Mouse (Mus musculus) thymus, adult 2 months (tissue): ENCODE data around the gene Trappc6a. TPM values are rescaled to one million over a fixed set of nuclear protein-coding genes. Genes with fewer than 3 reads are reported as not detected.
"Not testable (repeated sequence)": the region's sequence is repeated elsewhere in the genome, so short reads cannot be mapped to it uniquely, and the experiment has no call there.

Experiments
- DNase-seq: peaks from one replicate; pipeline ENCODE4 v3.0.0; 2021
- H3K27ac ChIP-seq: fragments of 200-500 bp; 2 replicates; pipeline ENCODE4 v1.5.1; 2012; ENCODE audit warnings: low read length, control low read depth; ENCODE audit not compliant: control insufficient read depth, insufficient read depth
- H3K27me3 ChIP-seq: fragments of 200-500 bp; 2 replicates; pipeline ENCODE4 v1.6.1; 2012; ENCODE audit warnings: mild to moderate bottlenecking, low read length, moderate library complexity, mixed read lengths; ENCODE audit not compliant: control insufficient read depth, insufficient read depth
- H3K36me3 ChIP-seq: fragments of 200-500 bp; 2 replicates; pipeline ENCODE4 v1.6.1; 2012; ENCODE audit warnings: mild to moderate bottlenecking, low read length, moderate library complexity; ENCODE audit not compliant: control insufficient read depth, insufficient read depth
- H3K4me1 ChIP-seq: fragments of 200-500 bp; replicated peaks from 2 replicates; pipeline ENCODE4 v1.6.1; 2012; ENCODE audit warnings: low read length; ENCODE audit not compliant: control insufficient read depth, insufficient read depth
- H3K4me3 ChIP-seq: fragments of 200-500 bp; 2 replicates; pipeline ENCODE4 v1.5.1; 2012; ENCODE audit warnings: mild to moderate bottlenecking, low read length, control low read depth, moderate library complexity; ENCODE audit not compliant: control insufficient read depth, insufficient read depth
- CTCF ChIP-seq: fragments of 200-500 bp; IDR thresholded peaks from 2 replicates; pipeline ENCODE4 v1.5.1; 2012; ENCODE audit warnings: mild to moderate bottlenecking, control low read depth, low read length, moderate library complexity, borderline replicate concordance; ENCODE audit not compliant: control insufficient read depth, poor library complexity, insufficient read depth; ENCODE audit errors: extremely low read depth
- POLR2A ChIP-seq: fragments of 200-500 bp; IDR thresholded peaks from 2 replicates; pipeline ENCODE4 v1.6.1; 2012; ENCODE audit warnings: mild to moderate bottlenecking, low read length, control low read depth, moderate library complexity; ENCODE audit not compliant: control insufficient read depth, poor library complexity, insufficient read depth; ENCODE audit errors: extremely low read depth
- WGBS: fragments of 180-500 bp; shearing (Covaris S2); methylation state at CpG from one replicate; pipeline ENCODE4 v1.1.7; 2018; 5-methylcytosine and 5-hydroxymethylcytosine counted together
- polyA plus RNA-seq: library from polyadenylated mRNA; depleted of rRNA; stranded (reverse); fragments of >200 nt; gene quantifications from 2 replicates; pipeline ENCODE4 v1.2.3, GENCODE M21; 2012

Gene Trappc6a
- polyA plus RNA-seq, 1 experiment, result 86.7 TPM

DNA sequence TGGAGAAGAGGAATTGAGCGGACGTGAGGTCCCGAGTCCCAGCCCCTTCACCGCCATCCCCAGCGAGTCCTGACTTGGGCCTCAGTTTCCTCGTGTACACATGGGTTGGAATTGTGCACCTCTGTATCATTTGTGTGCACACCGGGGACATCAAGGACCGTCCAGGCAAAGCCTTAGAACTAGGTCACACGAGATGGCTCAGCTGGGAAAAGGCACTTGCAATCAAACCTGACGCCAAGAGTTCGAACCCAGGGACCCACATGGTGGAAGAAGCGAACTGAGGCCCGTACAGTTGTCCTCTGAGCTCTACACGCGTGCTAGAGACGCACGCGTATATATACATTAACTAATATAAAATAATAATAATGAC lies 598 bp upstream of the Trappc6a start:
- peaks cover 20% of the 10 kb centered on the region for H3K4me1 ChIP-seq
- 8% methylated on average over 18 of the region's 18 CpGs for WGBS
- TF ChIP-seq POLR2A, result 0 out of 2 replicates have a peak, but pooled peaks have one; percentile 4
- no peak for TF ChIP-seq CTCF
- no peaks in the 10 kb centered on the region for H3K36me3 ChIP-seq
- H3K4me3 ChIP-seq, result peak overlapping the region; percentile 95
- H3K27ac ChIP-seq, result no peak overlapping the region
- no peak for DNase-seq
- H3K27me3 ChIP-seq, result no peaks in the 10 kb centered on the region

DNA sequence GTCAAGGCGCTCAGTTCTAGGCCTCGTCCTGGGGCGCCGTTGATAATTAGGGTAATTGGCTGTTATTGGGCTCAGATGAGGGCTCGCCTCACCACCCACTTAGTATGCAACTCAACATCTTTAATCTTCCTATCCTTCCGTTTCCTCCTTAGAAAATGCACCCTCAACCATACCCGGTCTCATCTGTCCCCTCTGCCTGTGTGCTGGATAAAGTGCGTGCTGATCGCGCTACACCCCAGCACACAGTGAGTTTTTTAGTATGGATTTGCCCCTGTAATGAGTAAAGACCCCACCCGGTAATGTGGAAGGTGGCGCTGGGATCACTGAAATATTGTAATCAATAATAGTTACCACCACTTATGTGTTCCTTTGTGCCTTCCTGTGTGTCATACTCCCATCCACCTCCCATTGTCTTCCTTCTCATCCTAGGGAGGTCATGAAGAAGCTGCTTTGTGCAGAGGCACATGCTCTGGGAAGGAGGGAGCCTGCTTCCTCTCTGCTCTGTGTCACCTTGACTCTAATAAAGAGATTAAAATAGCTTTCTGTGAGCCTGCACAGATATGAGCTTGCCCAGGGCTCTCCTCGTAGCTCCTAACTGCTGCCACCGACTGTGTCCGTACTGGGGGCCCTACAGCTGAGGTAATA lies 851 bp downstream of the Trappc6a start:
- WGBS, result 7% methylated on average over 15 of the region's 15 CpGs
- DNase-seq, result no peak

DNA sequence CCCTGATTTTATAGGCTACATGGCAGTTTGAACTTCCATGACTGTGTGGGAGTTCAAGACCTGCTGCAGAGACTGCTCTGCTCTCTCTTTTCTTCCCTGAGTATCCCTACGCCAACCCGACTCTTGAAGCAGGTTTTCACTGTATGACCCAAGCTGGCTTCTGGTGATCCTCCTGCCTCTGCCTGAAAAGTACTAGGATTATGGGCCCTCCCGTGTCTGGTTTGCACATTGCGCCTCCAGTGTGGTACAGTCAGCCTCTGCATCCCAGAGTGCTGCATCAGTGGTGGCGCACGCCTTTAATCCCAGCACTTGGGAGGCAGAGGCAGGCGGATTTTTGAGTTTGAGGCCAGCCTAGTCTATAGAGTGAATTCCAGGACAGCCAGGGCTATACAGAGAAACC lies 1.6 kb downstream of the Trappc6a start:
- Histone ChIP-seq H3K27me3 (no peaks in the 10 kb centered on the region), H3K27ac (no peak overlapping the region), H3K4me1 (peaks cover 20% of the 10 kb centered on the region), H3K4me3 (no peak overlapping the region), H3K36me3 (no peaks in the 10 kb centered on the region)
- 93% methylated on average over 7 of the region's 7 CpGs for WGBS
- TF ChIP-seq POLR2A, result no peak
- no peak for TF ChIP-seq CTCF
- DNase-seq, result no peak

More for the DNA sequence above, 851 bp downstream of the Trappc6a start:
- Histone ChIP-seq H3K27ac (no peak overlapping the region), H3K27me3 (no peaks in the 10 kb centered on the region), H3K36me3 (no peaks in the 10 kb centered on the region), H3K4me1 (peaks cover 20% of the 10 kb centered on the region), H3K4me3 (peak overlapping the region; percentile 95)
- TF ChIP-seq POLR2A, result no peak

DNA sequence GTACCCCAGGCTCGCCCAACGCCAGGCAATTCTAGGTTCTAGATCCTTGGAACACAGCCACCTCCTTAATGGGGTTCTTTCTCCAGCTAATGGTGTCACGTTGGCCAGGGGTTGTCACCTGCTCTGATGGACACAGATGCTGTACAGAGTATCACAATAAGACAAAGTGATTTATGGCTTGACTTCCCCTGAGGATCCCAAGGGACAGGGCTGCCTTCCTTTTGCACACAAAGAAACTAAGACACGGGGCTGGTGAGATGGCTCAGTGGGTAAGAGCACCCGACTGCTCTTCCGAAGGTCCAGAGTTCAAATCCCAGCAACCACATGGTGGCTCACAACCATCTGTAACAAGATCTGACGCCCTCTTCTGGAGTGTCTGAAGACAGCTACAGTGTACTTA lies 3.7 kb downstream of the Trappc6a start:
- not testable (repeated sequence) for DNase-seq, H3K36me3 ChIP-seq, H3K27me3 ChIP-seq, H3K4me3 ChIP-seq, H3K27ac ChIP-seq
- WGBS, result 87% methylated on average over 7 of the region's 7 CpGs
- H3K4me1 ChIP-seq, result peaks cover 17% of the 10 kb centered on the region

DNA sequence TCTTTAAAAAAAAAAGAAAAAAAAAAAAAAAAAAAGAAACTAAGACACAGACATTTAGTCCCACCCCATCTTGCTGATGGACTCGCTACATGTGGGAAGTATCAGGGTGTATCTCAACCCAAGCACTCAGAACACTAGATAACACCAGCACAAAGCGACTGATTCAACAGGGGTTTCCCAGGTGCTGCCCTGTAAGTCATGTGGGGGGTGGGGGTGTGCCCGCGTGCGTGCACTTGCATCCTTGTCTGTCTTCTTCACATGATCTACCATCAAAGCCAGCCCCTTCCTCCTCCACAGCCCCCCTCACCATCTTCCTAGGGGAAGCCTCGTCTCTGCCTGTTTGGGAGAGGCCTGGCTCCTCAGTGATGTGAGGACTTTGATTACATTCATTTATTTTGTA lies 4.2 kb downstream of the Trappc6a start:
- H3K4me3 ChIP-seq, result no peak overlapping the region
- no peaks in the 10 kb centered on the region for H3K36me3 ChIP-seq
- no peak overlapping the region for H3K27ac ChIP-seq
- TF ChIP-seq CTCF, result no peak
- TF ChIP-seq POLR2A, result no peak
- peaks cover 14% of the 10 kb centered on the region for H3K4me1 ChIP-seq
- 86% methylated on average over 6 of the region's 6 CpGs for WGBS
- H3K27me3 ChIP-seq, result no peaks in the 10 kb centered on the region
- no peak for DNase-seq

DNA sequence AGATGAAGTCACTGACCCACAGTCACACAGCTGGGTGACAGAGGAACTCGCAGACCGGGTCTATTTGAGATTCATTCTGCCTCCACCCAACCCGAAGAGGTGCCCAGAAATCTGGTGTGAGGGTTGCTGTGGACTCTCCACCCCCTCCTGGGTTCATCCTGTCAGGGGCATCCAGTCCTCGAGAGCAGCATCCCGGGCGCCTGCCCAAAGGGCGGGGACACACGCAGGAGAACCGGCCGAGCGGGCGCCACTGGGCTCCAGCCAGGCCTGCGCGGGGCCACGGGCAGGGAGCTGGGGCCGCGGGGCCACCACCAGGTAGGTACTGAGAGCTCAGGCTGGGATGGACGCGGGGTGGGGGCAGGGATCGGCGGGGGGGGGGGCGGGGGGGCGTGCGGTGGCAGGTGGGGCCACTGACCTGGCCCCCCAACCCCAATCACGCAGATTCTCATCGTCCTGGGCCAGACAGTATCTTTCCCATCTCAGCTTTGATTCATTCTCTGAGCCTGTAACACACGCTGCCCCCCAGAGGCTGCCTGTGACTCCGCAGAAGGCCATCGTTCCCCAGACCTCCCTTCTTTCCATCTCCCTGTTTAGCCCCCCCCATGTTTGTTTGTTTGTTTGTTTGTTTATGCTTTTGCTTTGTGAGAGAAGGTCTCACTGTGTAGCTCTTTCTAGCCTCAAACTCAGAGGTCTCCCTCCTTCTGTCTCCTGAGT lies 9.6 kb downstream of the Trappc6a start, which contains the start of gene Nkpd1:
Nkpd1 (plus strand) TSS at position 187 of the 714 bp plus-strand sequence.
- Histone ChIP-seq H3K4me3 (no peak within 1 kb of the TSS), H3K4me1 (0 out of 2 replicates have a peak, but pooled peaks cover under 1% of the 10 kb centered on the region), H3K27ac (no peak within 1 kb of the TSS), H3K27me3 (peaks cover 9% of the 10 kb centered on the region; the same call in 1 of the 2 replicates), H3K36me3 (no peaks in the 10 kb centered on the region)
- 5% methylated on average over 21 of the region's 29 CpGs for WGBS
- no peak for DNase-seq
- TF ChIP-seq CTCF (no peak), POLR2A (no peak)
